16 mouse cellular contexts compared by ENCODE assay signal in genomic region chr8:49254311-49254828, GRCm38 (mm10).
"Had no signal": no experiment of that assay in that cellular context is flagged by ENCODE, and none has a peak within 500 bp of the region (broad histone marks: within the 10 kb centered on the region; RNA-seq: fewer than 3 reads in every experiment).

No protein-coding gene starts in this region.

- H3K27me3 ChIP-seq: neural tube, embryonic 12.5 days; neural tube, embryonic 13.5 days; neural tube, embryonic 15.5 days; stomach, embryonic 15.5 days had no signal

- H3K36me3 ChIP-seq: neural tube, embryonic 12.5 days; neural tube, embryonic 13.5 days; neural tube, embryonic 15.5 days; stomach, embryonic 15.5 days had no signal

- H3K4me1 ChIP-seq: neural tube, embryonic 12.5 days; neural tube, embryonic 13.5 days; neural tube, embryonic 15.5 days; stomach, embryonic 15.5 days had no signal

- H3K4me3 ChIP-seq: neural tube, embryonic 12.5 days; neural tube, embryonic 13.5 days; neural tube, embryonic 15.5 days; stomach, embryonic 15.5 days had no signal

- H3K9ac ChIP-seq: neural tube, embryonic 12.5 days; neural tube, embryonic 13.5 days; neural tube, embryonic 15.5 days; stomach, embryonic 15.5 days had no signal

- H3K27ac ChIP-seq: neural tube, embryonic 12.5 days; neural tube, embryonic 13.5 days; neural tube, embryonic 15.5 days; stomach, embryonic 15.5 days; stomach, postnatal 0 days had no signal

- DNase-seq: right cerebral cortex, adult 18-20 months; right cerebral cortex, postnatal 14 days; right cerebral cortex, postnatal 25 days; right cerebral cortex, postnatal 4 days; spleen, adult 18-20 months; thymus, adult 18-20 months; thymus, adult 2 months; thymus, postnatal 14 days; thymus, postnatal 25 days; thymus, postnatal 36 days; thymus, postnatal 4 days had no signal

- H3K9me3 ChIP-seq: neural tube, embryonic 12.5 days; neural tube, embryonic 15.5 days; stomach, embryonic 15.5 days had no signal

- H3K4me2 ChIP-seq: neural tube, embryonic 12.5 days; neural tube, embryonic 13.5 days; neural tube, embryonic 15.5 days; stomach, embryonic 15.5 days had no signal
